Mouse (Mus musculus) CH12.LX (cell line): ENCODE measurements around the gene Mustn1. TPM values are rescaled to one million over a fixed set of nuclear protein-coding genes. Genes with fewer than 3 reads are reported as not detected.
A peak's percentile ranks its signal among the peaks of the same experiment; 100 is the strongest.

Experiments
- DNase-seq: peaks from one replicate; pipeline ENCODE4 v3.0.0-alpha.2; 2013; ENCODE audit errors: extremely low read depth
- H3K27ac ChIP-seq: 2 replicates; pipeline ENCODE4 v1.5.1; 2012; ENCODE audit warnings: low read depth, mild to moderate bottlenecking, control low read depth, moderate library complexity; ENCODE audit not compliant: insufficient read depth
- H3K27me3 ChIP-seq: replicated peaks from 2 replicates; pipeline ENCODE3; 2012; ENCODE audit warnings: inconsistent platforms
- H3K36me3 ChIP-seq, 2 experiments: replicated peaks in 1 of 2; 2 replicates each; pipeline versions ENCODE3 to v1.6.1; 2012; ENCODE audit warnings: inconsistent platforms in 1 of 2, low read length in 1 of 2, mild to moderate bottlenecking in 1 of 2, mixed read lengths in 1 of 2, moderate library complexity in 1 of 2; ENCODE audit not compliant: control insufficient read depth in 1 of 2, insufficient read depth in 1 of 2
- H3K4me1 ChIP-seq, 2 experiments: 2 replicates each; pipeline ENCODE4 v1.6.1; 2012; ENCODE audit warnings: inconsistent platforms in 1 of 2, moderate library complexity in 1 of 2; ENCODE audit not compliant: insufficient read depth in 2 of 2, control insufficient read depth in 1 of 2
- H3K4me2 ChIP-seq: 2 replicates; pipeline ENCODE4 v1.6.1; 2012; ENCODE audit warnings: low read depth, mild to moderate bottlenecking, control low read depth; ENCODE audit not compliant: poor library complexity, insufficient read depth, severe bottlenecking
- H3K4me3 ChIP-seq, 3 experiments: fragments of 150-350 bp in 1 of 3; sonication (generic) in 1 of 3; replicated peaks in 1 of 3; 2 replicates each; pipeline versions ENCODE3 to v1.5.1; 2011 to 2012; ENCODE audit warnings: low read depth in 2 of 3, low read length in 2 of 3, mild to moderate bottlenecking in 2 of 3, moderate library complexity in 2 of 3, control low read depth in 1 of 3, improper control_type of control experiment in 1 of 3, inconsistent platforms in 1 of 3, mixed read lengths in 1 of 3; ENCODE audit not compliant: poor library complexity in 1 of 3
- H3K79me2 ChIP-seq: replicated peaks from 2 replicates; pipeline ENCODE4 v1.6.1; 2012; ENCODE audit warnings: mild to moderate bottlenecking, moderate library complexity; ENCODE audit not compliant: control insufficient read depth, poor library complexity, insufficient read depth, severe bottlenecking; ENCODE audit errors: extremely low read depth
- H3K9ac ChIP-seq: 2 replicates; pipeline ENCODE4 v1.6.1; 2012; ENCODE audit warnings: low read depth, mild to moderate bottlenecking, control low read depth, moderate library complexity; ENCODE audit not compliant: insufficient read depth
- H3K9me3 ChIP-seq: replicated peaks from 2 replicates; pipeline ENCODE3; 2012; ENCODE audit warnings: low read length, inconsistent platforms, mixed read lengths
- BHLHE40 ChIP-seq: IDR thresholded peaks from 2 replicates; pipeline ENCODE4 v1.6.1; 2011; ENCODE audit warnings: mild to moderate bottlenecking, low read depth, low read length, improper control_type of control experiment
- CTCF ChIP-seq, 2 experiments: IDR thresholded peaks in 1 of 2; conservative IDR thresholded peaks in 1 of 2; 2 replicates each; pipeline ENCODE4 v1.5.1; 2011 to 2012; ENCODE audit warnings: low read depth in 2 of 2, low read length in 2 of 2, improper control_type of control experiment in 1 of 2, inconsistent platforms in 1 of 2, mild to moderate bottlenecking in 1 of 2, moderate library complexity in 1 of 2
- ELF1 ChIP-seq: IDR thresholded peaks from 2 replicates; pipeline ENCODE4 v1.6.1; 2014; ENCODE audit warnings: low read depth, mild to moderate bottlenecking, inconsistent platforms, low read length, improper control_type of control experiment
- HCFC1 ChIP-seq: IDR thresholded peaks from 2 replicates; pipeline ENCODE4 v1.6.1; 2012; ENCODE audit warnings: low read depth, mild to moderate bottlenecking, inconsistent platforms, low read length, improper control_type of control experiment
- MAX ChIP-seq: IDR thresholded peaks from 2 replicates; pipeline ENCODE4 v1.6.1; 2011; ENCODE audit warnings: low read length, improper control_type of control experiment
- NELFE ChIP-seq: IDR thresholded peaks from 2 replicates; pipeline ENCODE4 v1.6.1; 2011; ENCODE audit warnings: low read depth, low read length, improper control_type of control experiment
- POLR2A ChIP-seq: IDR thresholded peaks from 2 replicates; pipeline ENCODE4 v1.6.1; 2011; ENCODE audit warnings: low read depth, mild to moderate bottlenecking, improper control_type of control experiment, low read length
- POLR2AphosphoS2 ChIP-seq: IDR thresholded peaks from 2 replicates; pipeline ENCODE4 v1.6.1; 2011; ENCODE audit warnings: low read depth, low read length, improper control_type of control experiment
- TBP ChIP-seq: conservative IDR thresholded peaks from 2 replicates; pipeline ENCODE4 v1.6.1; 2011; ENCODE audit warnings: low read depth, low read length, improper control_type of control experiment
- UBTF ChIP-seq: IDR thresholded peaks from 2 replicates; pipeline ENCODE4 v1.6.1; 2012; ENCODE audit warnings: low read depth, mild to moderate bottlenecking, inconsistent platforms, low read length, improper control_type of control experiment, moderate library complexity
- USF1 ChIP-seq: IDR thresholded peaks from 2 replicates; pipeline ENCODE4 v1.6.1; 2014; ENCODE audit warnings: low read depth, mild to moderate bottlenecking, inconsistent platforms, low read length, improper control_type of control experiment
- ZKSCAN1 ChIP-seq: IDR thresholded peaks from 2 replicates; pipeline ENCODE4 v1.6.1; 2012; ENCODE audit warnings: low read depth, inconsistent platforms, low read length, improper control_type of control experiment, borderline replicate concordance
- ZNF384 ChIP-seq: IDR thresholded peaks from 2 replicates; pipeline ENCODE4 v1.6.1; 2012; ENCODE audit warnings: low read depth, low read length, improper control_type of control experiment, inconsistent platforms
- dilution Hi-C: fragments of 300-500 bp; cut with MboI; formaldehyde crosslinking; loops from 2 replicates; pipeline ENCODE4 v1.14.3; 2020; ENCODE audit warnings: low sequenced_read_pairs; ENCODE audit not compliant: extremely low pct_unique_long_range_greater_than_20kb, extremely low pct_ligation_motif_present
- in situ Hi-C: fragments of 300-500 bp; cut with MboI; formaldehyde crosslinking; loops from 3 replicates; pipeline ENCODE4 v1.14.3; 2019; ENCODE audit warnings: low sequenced_read_pairs, low pct_ligation_motif_present, low pct_unique_long_range_greater_than_20kb, mixed read lengths
- polyA plus RNA-seq: library from polyadenylated mRNA; unstranded; fragments of >175 nt; gene quantifications from 2 replicates; pipeline ENCODE4 v1.2.1, GENCODE M21; 2012; ENCODE audit warnings: low read depth; ENCODE audit not compliant: insufficient read length
- total RNA-seq, 2 experiments: library from RNA; depleted of rRNA; stranded (reverse); fragments of 300-350 nt in 1 of 2; fragments of >200 nt in 1 of 2; gene quantifications; 2 replicates each; pipeline ENCODE4 v1.2.3; 2012 to 2014

The Mustn1 gene
- total and polyA plus RNA-seq, 3 experiments = 0.19 to 0.44 (median 0.30) TPM

DNA sequence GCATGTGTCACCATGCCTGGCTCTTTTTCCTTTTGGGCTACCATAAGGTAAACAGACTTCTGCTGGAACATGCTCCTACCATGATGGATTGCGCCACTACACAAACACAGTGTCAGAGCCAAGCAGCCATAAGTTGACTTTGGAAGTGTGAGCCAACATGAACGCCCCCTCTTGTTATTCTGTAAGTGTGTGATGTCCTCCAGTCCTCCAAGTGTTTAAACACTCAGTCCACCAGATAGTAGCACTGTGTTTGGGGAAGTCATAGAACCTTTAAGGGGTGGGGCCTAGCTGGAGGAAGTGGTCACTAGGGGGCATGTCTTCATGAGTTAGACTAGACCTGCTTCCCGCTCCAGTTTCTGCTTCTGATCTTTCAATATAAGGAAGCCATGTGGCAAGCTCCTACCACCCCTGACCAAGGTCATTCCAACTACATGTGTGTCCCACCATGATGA is 28.8 kb downstream of the Mustn1 start:
- TF ChIP-seq POLR2A (peak; percentile 53), NELFE (peak; percentile 47; the same call in 1 of the 2 replicates), HCFC1 (peak; percentile 35; the same call in 1 of the 2 replicates), BHLHE40 (no peak), ZNF384 (no peak), ELF1 (peak; percentile 34; the same call in 1 of the 2 replicates), MAX (peak; percentile 53; the same call in 1 of the 2 replicates), TBP (0 out of 2 replicates have a peak, but pooled peaks have one; percentile 28)
- Histone ChIP-seq H3K4me3 (no peak overlapping the region), H3K79me2 (no peaks in the 10 kb centered on the region), H3K4me1 (peaks cover 4 to 7% of the 10 kb centered on the region in 2 experiments), H3K4me2 (no peak overlapping the region), H3K9me3 (no peaks in the 10 kb centered on the region), H3K9ac (no peak overlapping the region), H3K27ac (no peak overlapping the region), H3K27me3 (no peaks in the 10 kb centered on the region), H3K36me3 (no peaks in the 10 kb centered on the region)
- dilution Hi-C loops = no loop called here
- peak; percentile 50 for DNase-seq
- in situ Hi-C loops = no loop called here

DNA sequence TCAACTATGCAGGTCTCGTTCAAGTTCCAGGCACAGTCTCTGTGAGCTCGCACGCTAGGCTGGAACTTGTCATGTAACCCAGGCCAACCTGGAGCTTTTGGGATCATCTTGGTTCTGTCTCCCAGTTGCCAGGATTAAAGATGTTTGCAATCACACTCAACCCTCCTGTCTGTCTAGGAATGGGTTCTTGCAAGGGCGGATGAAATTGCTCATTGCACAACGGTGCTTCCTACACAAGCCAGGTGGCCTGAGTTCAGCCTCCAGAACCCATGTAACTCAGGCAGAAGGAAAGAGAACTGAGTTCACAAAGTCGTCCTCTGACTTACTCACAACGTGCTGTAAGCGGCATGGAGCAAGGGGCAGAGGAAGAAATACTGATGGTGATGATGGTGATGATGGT is 32.1 kb downstream of the Mustn1 start:
- Histone ChIP-seq H3K27ac (no peak overlapping the region), H3K9ac (no peak overlapping the region), H3K4me1 (peaks cover 4 to 14% of the 10 kb centered on the region in 2 experiments), H3K4me2 (no peak overlapping the region), H3K36me3 (no peaks in the 10 kb centered on the region), H3K4me3 (no peak overlapping the region), H3K79me2 (no peaks in the 10 kb centered on the region), H3K9me3 (no peaks in the 10 kb centered on the region), H3K27me3 (no peaks in the 10 kb centered on the region)
- DNase-seq = no peak
- TF ChIP-seq POLR2AphosphoS2 = no peak
- dilution Hi-C loops = no loop called here
- in situ Hi-C loops = no loop called here

DNA sequence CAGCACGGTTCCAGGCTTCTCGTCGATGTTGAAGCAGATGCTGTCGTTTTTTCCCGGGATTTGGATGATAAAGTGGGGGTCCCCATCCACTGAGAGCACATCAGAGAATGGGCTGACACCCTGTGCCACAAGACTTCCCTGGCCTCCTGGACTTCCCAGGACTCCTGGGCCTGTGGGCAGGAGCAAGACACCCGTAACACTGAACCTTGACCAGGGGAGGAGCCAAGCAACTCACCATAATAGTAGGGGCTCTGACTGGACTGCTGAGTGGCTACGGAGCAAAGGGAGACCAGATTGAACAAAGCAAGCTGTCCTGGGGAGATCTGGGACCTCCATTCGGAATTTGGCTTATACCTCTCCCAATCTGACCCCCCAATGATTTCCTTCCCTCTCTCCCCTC is 33.6 kb downstream of the Mustn1 start:
- peaks cover 4 to 14% of the 10 kb centered on the region in 2 experiments for H3K4me1 ChIP-seq
- no peak for TF ChIP-seq ZKSCAN1
- no peak for TF ChIP-seq UBTF
- no peak for TF ChIP-seq CTCF (conservative IDR thresholded peaks at IDR 0.05 in 1 of 2, IDR thresholded peaks at IDR 0.05 in 1 of 2; ENCODE audit: low read depth in 2 of 2, low read length in 2 of 2)
- no peak for TF ChIP-seq NELFE
- no peak for TF ChIP-seq USF1
- dilution Hi-C loops = no loop called here
- H3K9ac ChIP-seq = no peak overlapping the region
- no peak overlapping the region for H3K4me2 ChIP-seq
- H3K36me3 ChIP-seq = no peaks in the 10 kb centered on the region
- in situ Hi-C loops = no loop called here
- H3K4me3 ChIP-seq = no peak overlapping the region
- no peaks in the 10 kb centered on the region for H3K9me3 ChIP-seq
- H3K27ac ChIP-seq = no peak overlapping the region
- H3K79me2 ChIP-seq = no peaks in the 10 kb centered on the region
- no peak for DNase-seq
- H3K27me3 ChIP-seq = peaks cover 2% of the 10 kb centered on the region
